Mouse (Mus musculus) CH12.LX (cell line): ENCODE measurements around the gene Gstm6. TPM values are rescaled to one million over a fixed set of nuclear protein-coding genes. Genes with fewer than 3 reads are reported as not detected.

Source experiments
- DNase-seq: peaks from one replicate; pipeline ENCODE4 v3.0.0-alpha.2; 2013; ENCODE audit errors: extremely low read depth
- H3K27ac ChIP-seq: 2 replicates; pipeline ENCODE4 v1.5.1; 2012; ENCODE audit warnings: low read depth, mild to moderate bottlenecking, control low read depth, moderate library complexity; ENCODE audit not compliant: insufficient read depth
- H3K27me3 ChIP-seq: replicated peaks from 2 replicates; pipeline ENCODE3; 2012; ENCODE audit warnings: inconsistent platforms
- H3K36me3 ChIP-seq, 2 experiments: replicated peaks in 1 of 2; 2 replicates each; pipeline versions ENCODE3 to v1.6.1; 2012; ENCODE audit warnings: inconsistent platforms in 1 of 2, low read length in 1 of 2, mild to moderate bottlenecking in 1 of 2, mixed read lengths in 1 of 2, moderate library complexity in 1 of 2; ENCODE audit not compliant: control insufficient read depth in 1 of 2, insufficient read depth in 1 of 2
- H3K4me1 ChIP-seq, 2 experiments: 2 replicates each; pipeline ENCODE4 v1.6.1; 2012; ENCODE audit warnings: inconsistent platforms in 1 of 2, moderate library complexity in 1 of 2; ENCODE audit not compliant: insufficient read depth in 2 of 2, control insufficient read depth in 1 of 2
- H3K4me2 ChIP-seq: 2 replicates; pipeline ENCODE4 v1.6.1; 2012; ENCODE audit warnings: low read depth, mild to moderate bottlenecking, control low read depth; ENCODE audit not compliant: poor library complexity, insufficient read depth, severe bottlenecking
- H3K4me3 ChIP-seq, 3 experiments: fragments of 150-350 bp in 1 of 3; sonication (generic) in 1 of 3; replicated peaks in 1 of 3; 2 replicates each; pipeline versions ENCODE3 to v1.5.1; 2011 to 2012; ENCODE audit warnings: low read depth in 2 of 3, low read length in 2 of 3, mild to moderate bottlenecking in 2 of 3, moderate library complexity in 2 of 3, control low read depth in 1 of 3, improper control_type of control experiment in 1 of 3, inconsistent platforms in 1 of 3, mixed read lengths in 1 of 3; ENCODE audit not compliant: poor library complexity in 1 of 3
- H3K79me2 ChIP-seq: replicated peaks from 2 replicates; pipeline ENCODE4 v1.6.1; 2012; ENCODE audit warnings: mild to moderate bottlenecking, moderate library complexity; ENCODE audit not compliant: control insufficient read depth, poor library complexity, insufficient read depth, severe bottlenecking; ENCODE audit errors: extremely low read depth
- H3K9ac ChIP-seq: 2 replicates; pipeline ENCODE4 v1.6.1; 2012; ENCODE audit warnings: low read depth, mild to moderate bottlenecking, control low read depth, moderate library complexity; ENCODE audit not compliant: insufficient read depth
- H3K9me3 ChIP-seq: replicated peaks from 2 replicates; pipeline ENCODE3; 2012; ENCODE audit warnings: low read length, inconsistent platforms, mixed read lengths
- BHLHE40 ChIP-seq: IDR thresholded peaks from 2 replicates; pipeline ENCODE4 v1.6.1; 2011; ENCODE audit warnings: mild to moderate bottlenecking, low read depth, low read length, improper control_type of control experiment
- CHD1 ChIP-seq: IDR thresholded peaks from 2 replicates; pipeline ENCODE4 v1.6.1; 2012; ENCODE audit warnings: low read depth, low read length, improper control_type of control experiment, inconsistent platforms
- E2F4 ChIP-seq: IDR thresholded peaks from 2 replicates; pipeline ENCODE4 v1.6.1; 2011; ENCODE audit warnings: low read depth, low read length, improper control_type of control experiment; ENCODE audit not compliant: insufficient replicate concordance
- ELF1 ChIP-seq: IDR thresholded peaks from 2 replicates; pipeline ENCODE4 v1.6.1; 2014; ENCODE audit warnings: low read depth, mild to moderate bottlenecking, inconsistent platforms, low read length, improper control_type of control experiment
- EP300 ChIP-seq: IDR thresholded peaks from 2 replicates; pipeline ENCODE4 v1.6.1; 2011; ENCODE audit warnings: low read length, improper control_type of control experiment
- ETS1 ChIP-seq: conservative IDR thresholded peaks from 2 replicates; pipeline ENCODE4 v1.6.1; 2012; ENCODE audit warnings: low read depth, mild to moderate bottlenecking, inconsistent platforms, low read length, improper control_type of control experiment, moderate library complexity
- GABPA ChIP-seq: IDR thresholded peaks from 2 replicates; pipeline ENCODE4 v1.6.1; 2012; ENCODE audit warnings: low read depth, low read length, improper control_type of control experiment, inconsistent platforms; ENCODE audit not compliant: insufficient replicate concordance
- HCFC1 ChIP-seq: IDR thresholded peaks from 2 replicates; pipeline ENCODE4 v1.6.1; 2012; ENCODE audit warnings: low read depth, mild to moderate bottlenecking, inconsistent platforms, low read length, improper control_type of control experiment
- IRF4 ChIP-seq: IDR thresholded peaks from 2 replicates; pipeline ENCODE4 v1.6.1; 2014; ENCODE audit warnings: low read depth, mild to moderate bottlenecking, inconsistent platforms, low read length, improper control_type of control experiment
- JUN ChIP-seq: IDR thresholded peaks from 2 replicates; pipeline ENCODE4 v1.6.1; 2011; ENCODE audit warnings: low read depth, mild to moderate bottlenecking, low read length, improper control_type of control experiment, moderate library complexity; ENCODE audit not compliant: insufficient read depth
- JUND ChIP-seq: conservative IDR thresholded peaks from 2 replicates; pipeline ENCODE4 v1.6.1; 2011; ENCODE audit warnings: low read depth, low read length, improper control_type of control experiment
- MAFK ChIP-seq: IDR thresholded peaks from 2 replicates; pipeline ENCODE4 v1.6.1; 2011; ENCODE audit warnings: low read length, improper control_type of control experiment; ENCODE audit not compliant: insufficient replicate concordance
- MAZ ChIP-seq: IDR thresholded peaks from 2 replicates; pipeline ENCODE4 v1.6.1; 2012; ENCODE audit warnings: low read depth, mild to moderate bottlenecking, inconsistent platforms, low read length, improper control_type of control experiment, moderate library complexity
- MYC ChIP-seq: IDR thresholded peaks from 2 replicates; pipeline ENCODE4 v1.6.1; 2011; ENCODE audit warnings: low read depth, mild to moderate bottlenecking, improper control_type of control experiment, low read length
- NELFE ChIP-seq: IDR thresholded peaks from 2 replicates; pipeline ENCODE4 v1.6.1; 2011; ENCODE audit warnings: low read depth, low read length, improper control_type of control experiment
- NRF1 ChIP-seq: IDR thresholded peaks from 2 replicates; pipeline ENCODE4 v1.6.1; 2014; ENCODE audit warnings: low read depth, mild to moderate bottlenecking, inconsistent platforms, low read length, improper control_type of control experiment, moderate library complexity
- PAX5 ChIP-seq: IDR thresholded peaks from 2 replicates; pipeline ENCODE4 v1.6.1; 2012; ENCODE audit warnings: low read length, inconsistent platforms, mixed read lengths
- POLR2A ChIP-seq: IDR thresholded peaks from 2 replicates; pipeline ENCODE4 v1.6.1; 2011; ENCODE audit warnings: low read depth, mild to moderate bottlenecking, improper control_type of control experiment, low read length
- RCOR1 ChIP-seq: conservative IDR thresholded peaks from 2 replicates; pipeline ENCODE4 v1.6.1; 2012; ENCODE audit warnings: low read depth, mild to moderate bottlenecking, inconsistent platforms, low read length, improper control_type of control experiment
- SIN3A ChIP-seq: IDR thresholded peaks from 2 replicates; pipeline ENCODE4 v1.6.1; 2012; ENCODE audit warnings: low read length, improper control_type of control experiment, inconsistent platforms
- SMC3 ChIP-seq: IDR thresholded peaks from 2 replicates; pipeline ENCODE4 v1.6.1; 2011; ENCODE audit warnings: low read depth, low read length, improper control_type of control experiment
- TBP ChIP-seq: conservative IDR thresholded peaks from 2 replicates; pipeline ENCODE4 v1.6.1; 2011; ENCODE audit warnings: low read depth, low read length, improper control_type of control experiment
- USF1 ChIP-seq: IDR thresholded peaks from 2 replicates; pipeline ENCODE4 v1.6.1; 2014; ENCODE audit warnings: low read depth, mild to moderate bottlenecking, inconsistent platforms, low read length, improper control_type of control experiment
- USF2 ChIP-seq: conservative IDR thresholded peaks from 2 replicates; pipeline ENCODE4 v1.6.1; 2011; ENCODE audit warnings: low read depth, low read length, improper control_type of control experiment
- ZC3H11A ChIP-seq: IDR thresholded peaks from 2 replicates; pipeline ENCODE4 v1.6.1; 2012; ENCODE audit warnings: low read depth, mild to moderate bottlenecking, inconsistent platforms, low read length, improper control_type of control experiment
- ZKSCAN1 ChIP-seq: IDR thresholded peaks from 2 replicates; pipeline ENCODE4 v1.6.1; 2012; ENCODE audit warnings: low read depth, inconsistent platforms, low read length, improper control_type of control experiment, borderline replicate concordance
- ZMIZ1 ChIP-seq: IDR thresholded peaks from 2 replicates; pipeline ENCODE4 v1.6.1; 2012; ENCODE audit warnings: low read depth, mild to moderate bottlenecking, inconsistent platforms, low read length, improper control_type of control experiment
- ZNF384 ChIP-seq: IDR thresholded peaks from 2 replicates; pipeline ENCODE4 v1.6.1; 2012; ENCODE audit warnings: low read depth, low read length, improper control_type of control experiment, inconsistent platforms
- dilution Hi-C: fragments of 300-500 bp; cut with MboI; formaldehyde crosslinking; loops from 2 replicates; pipeline ENCODE4 v1.14.3; 2020; ENCODE audit warnings: low sequenced_read_pairs; ENCODE audit not compliant: extremely low pct_unique_long_range_greater_than_20kb, extremely low pct_ligation_motif_present
- in situ Hi-C: fragments of 300-500 bp; cut with MboI; formaldehyde crosslinking; loops from 3 replicates; pipeline ENCODE4 v1.14.3; 2019; ENCODE audit warnings: low sequenced_read_pairs, low pct_ligation_motif_present, low pct_unique_long_range_greater_than_20kb, mixed read lengths
- polyA plus RNA-seq: library from polyadenylated mRNA; unstranded; fragments of >175 nt; gene quantifications from 2 replicates; pipeline ENCODE4 v1.2.1, GENCODE M21; 2012; ENCODE audit warnings: low read depth; ENCODE audit not compliant: insufficient read length
- total RNA-seq, 2 experiments: library from RNA; depleted of rRNA; stranded (reverse); fragments of 300-350 nt in 1 of 2; fragments of >200 nt in 1 of 2; gene quantifications; 2 replicates each; pipeline ENCODE4 v1.2.3; 2012 to 2014

Gene Gstm6
- total and polyA plus RNA-seq, 3 experiments = 0.17 to 0.44 (median 0.35) TPM

DNA sequence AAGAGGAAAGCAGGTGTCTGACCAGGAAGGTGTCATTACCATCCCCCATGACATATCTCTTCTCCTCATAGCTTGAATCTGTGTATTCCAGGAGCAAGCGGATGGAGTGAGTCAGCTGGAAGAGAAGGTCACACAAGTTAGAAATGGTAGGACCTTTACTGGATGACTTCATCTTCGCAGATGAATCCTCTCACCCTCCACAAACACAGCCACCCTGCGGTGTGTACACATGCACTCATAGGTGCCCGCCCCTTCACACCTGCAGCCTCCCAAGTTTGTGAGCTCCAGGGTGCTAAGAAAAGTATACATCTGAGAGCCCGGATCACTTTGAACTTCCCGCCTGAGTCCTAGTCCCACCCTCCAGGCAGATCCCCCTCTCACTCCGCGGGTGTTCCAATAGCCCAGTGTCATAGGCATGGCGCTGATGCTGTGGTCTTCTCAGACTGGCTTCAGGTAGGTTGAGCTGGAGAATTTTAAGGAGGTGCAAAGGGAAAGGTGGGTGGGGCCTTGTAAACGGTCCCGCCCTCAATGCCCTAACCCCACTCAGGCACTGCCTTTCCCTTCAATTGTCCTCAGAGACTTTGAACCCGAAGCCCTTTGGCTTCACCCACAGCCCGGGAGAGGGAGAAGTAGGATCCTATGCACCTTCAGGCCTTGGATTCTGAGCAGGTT is 25.3 kb upstream of the Gstm6 start, which contains the start of gene Gstm3:
Gstm3 (minus strand) TSS at position 560 of the 672 bp plus-strand sequence.
- dilution Hi-C loops = no loop called here
- Histone ChIP-seq H3K4me2 (no peak within 1 kb of the TSS), H3K27me3 (peaks cover 13% of the 10 kb centered on the region), H3K4me1 (peaks cover 4 to 14% of the 10 kb centered on the region in 2 experiments; a peak in 3 of 4 replicates), H3K79me2 (no peaks in the 10 kb centered on the region), H3K36me3 (no peaks in the 10 kb centered on the region), H3K9ac (no peak within 1 kb of the TSS), H3K9me3 (no peaks in the 10 kb centered on the region), H3K4me3 (no peak within 1 kb of the TSS), H3K27ac (no peak within 1 kb of the TSS)
- no peak for DNase-seq
- TF ChIP-seq JUND (no peak), TBP (no peak), CHD1 (no peak), ZC3H11A (no peak), BHLHE40 (no peak), GABPA (no peak), RCOR1 (no peak), ETS1 (no peak), MYC (no peak), PAX5 (no peak), SIN3A (no peak), MAFK (no peak), ELF1 (no peak), MAZ (no peak), ZNF384 (no peak), NRF1 (no peak), HCFC1 (no peak), POLR2A (no peak), JUN (no peak)
- in situ Hi-C loops = no loop called here

DNA sequence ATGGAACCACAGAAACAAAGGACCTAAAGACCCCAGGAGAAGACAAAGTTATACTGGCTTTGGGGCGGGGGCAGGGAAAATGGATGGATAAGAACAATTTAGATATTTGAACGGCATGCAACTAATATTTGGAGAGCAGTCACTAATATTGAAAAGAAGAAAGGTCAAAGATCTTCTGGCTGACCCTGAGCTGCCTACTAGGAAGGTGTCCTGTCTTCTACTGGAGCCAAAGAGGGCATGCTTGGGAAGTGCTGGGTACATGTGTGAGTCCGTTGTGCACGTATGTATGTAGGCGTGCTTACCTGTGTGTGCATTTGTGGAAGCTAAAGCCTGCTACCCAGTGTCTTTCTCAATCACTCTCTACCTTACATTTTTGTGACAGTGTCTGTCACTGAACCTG is 23.1 kb upstream of the Gstm6 start:
- in situ Hi-C loops (no loop called here), dilution Hi-C loops (no loop called here)
- Histone ChIP-seq H3K4me1 (peaks cover 4 to 14% of the 10 kb centered on the region in 2 experiments; a peak in 3 of 4 replicates), H3K27me3 (peaks cover 5% of the 10 kb centered on the region), H3K79me2 (no peaks in the 10 kb centered on the region), H3K36me3 (no peaks in the 10 kb centered on the region), H3K4me3 (no peak overlapping the region), H3K27ac (no peak overlapping the region)
- no peak for DNase-seq
- TF ChIP-seq USF1 (no peak), ZC3H11A (no peak), PAX5 (no peak), POLR2A (no peak), JUND (no peak), ZKSCAN1 (no peak), NELFE (no peak), HCFC1 (no peak), SMC3 (no peak), E2F4 (no peak), MAZ (no peak), USF2 (no peak), EP300 (no peak), IRF4 (no peak), JUN (no peak), ZMIZ1 (no peak)
- TF ChIP-seq, all 38 proteins: peak for 0
- Histone ChIP-seq H3K4me2 (no peak overlapping the region), H3K9me3 (no peaks in the 10 kb centered on the region), H3K9ac (no peak overlapping the region)
